Mouse (Mus musculus): ENCODE results near the gene Armh3. TPM values are rescaled to one million over a fixed set of nuclear protein-coding genes. Genes with fewer than 3 reads are reported as not detected.
A peak's percentile ranks its signal among the peaks of the same experiment; 100 is the strongest.

Armh3 gene
- polyA plus RNA-seq, 1 experiment from 2014 or later = 23.9 TPM

DNA sequence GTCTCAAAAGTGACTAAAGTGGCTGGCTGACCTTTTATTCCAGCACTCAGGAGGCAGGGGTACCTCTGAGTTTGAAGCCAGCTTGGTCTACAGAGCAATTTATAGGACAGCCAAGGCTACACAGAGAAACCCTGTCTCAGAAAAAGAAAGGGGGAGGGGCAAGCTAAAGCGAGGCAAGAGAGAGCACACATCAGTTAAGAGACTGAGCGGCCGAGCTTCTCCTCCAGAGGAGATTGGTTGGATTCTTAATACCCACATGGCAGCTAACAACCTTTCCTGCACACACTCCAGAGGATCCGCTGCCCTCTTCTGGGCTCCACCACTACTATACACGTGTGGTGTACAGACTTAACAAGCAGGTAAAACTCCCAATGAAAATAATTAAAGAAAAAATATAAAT is 85.3 kb downstream of the Armh3 start:
- no peak for ATAC-seq (ENCODE audit: low FRiP score)
- 48% methylated on average over 5 of the region's 5 CpGs for WGBS
- H3K27me3 ChIP-seq = no peaks in the 10 kb centered on the region

DNA sequence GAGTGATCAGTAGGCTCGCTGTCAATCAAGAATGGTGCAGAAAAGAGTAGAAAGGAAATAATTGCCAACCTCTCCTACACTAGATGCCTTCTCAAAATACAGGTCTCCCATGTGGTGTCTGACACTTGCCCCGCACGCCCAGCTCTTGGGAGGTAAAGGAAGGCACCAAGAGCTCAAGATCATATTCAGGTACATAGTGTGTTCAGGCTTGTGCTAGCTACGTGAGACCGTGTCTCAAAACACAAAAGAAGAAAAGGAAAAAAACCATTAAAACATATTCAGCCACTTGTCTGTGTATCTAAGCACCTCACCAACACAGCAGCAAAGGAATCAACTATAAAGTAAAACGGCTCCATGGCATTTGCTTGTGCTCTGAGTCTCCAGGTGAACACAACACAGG is 85.9 kb downstream of the Armh3 start:
- H3K27ac ChIP-seq = no peak overlapping the region
- no peaks in the 10 kb centered on the region for H3K27me3 ChIP-seq
- H3K4me2 ChIP-seq = no peak overlapping the region
- no peak for ATAC-seq (ENCODE audit: low FRiP score)
- no peak overlapping the region for H3K9ac ChIP-seq
- H3K4me3 ChIP-seq = no peak overlapping the region
- peaks cover 8% of the 10 kb centered on the region for H3K36me3 ChIP-seq
- no peaks in the 10 kb centered on the region for H3K4me1 ChIP-seq (replicated peaks)
- no peaks in the 10 kb centered on the region for H3K9me3 ChIP-seq
- 91% methylated on average over 6 of the region's 6 CpGs for WGBS

More for the DNA sequence above, 85.3 kb downstream of the Armh3 start:
- no peak overlapping the region for H3K27ac ChIP-seq
- H3K4me3 ChIP-seq = no peak overlapping the region
- peaks cover 2% of the 10 kb centered on the region; the same call in 1 of the 2 replicates for H3K4me1 ChIP-seq (replicated peaks)
- H3K4me2 ChIP-seq = no peak overlapping the region
- H3K36me3 ChIP-seq = peaks cover 4% of the 10 kb centered on the region
- no peaks in the 10 kb centered on the region for H3K9me3 ChIP-seq
- H3K9ac ChIP-seq = no peak overlapping the region

- no peak overlapping the region for H3K9ac ChIP-seq
- no peak overlapping the region for H3K27ac ChIP-seq
- no peak for ATAC-seq (ENCODE audit: low FRiP score)
- H3K36me3 ChIP-seq = peaks cover 17% of the 10 kb centered on the region
- H3K9me3 ChIP-seq = no peaks in the 10 kb centered on the region
- H3K27me3 ChIP-seq = no peaks in the 10 kb centered on the region
- no peak overlapping the region for H3K4me3 ChIP-seq
- WGBS = 91% methylated on average over 10 of the region's 10 CpGs
- no peak overlapping the region for H3K4me2 ChIP-seq
- no peaks in the 10 kb centered on the region for H3K4me1 ChIP-seq (replicated peaks)
Measured at GRCm38 (mm10) chr19:45911236-45912025, 86.9 kb downstream of the Armh3 start.

- Histone ChIP-seq H3K9me3 (no peaks in the 10 kb centered on the region), H3K27ac (no peak overlapping the region), H3K36me3 (peaks cover 25% of the 10 kb centered on the region), H3K4me1 (replicated peaks) (no peaks in the 10 kb centered on the region), H3K4me3 (no peak overlapping the region), H3K9ac (no peak overlapping the region), H3K27me3 (no peaks in the 10 kb centered on the region), H3K4me2 (no peak overlapping the region)
- ATAC-seq (ENCODE audit: low FRiP score) = no peak
- 91% methylated on average over 3 of the region's 3 CpGs for WGBS
Measured at GRCm38 (mm10) chr19:45908246-45908645, 90.0 kb downstream of the Armh3 start.

DNA sequence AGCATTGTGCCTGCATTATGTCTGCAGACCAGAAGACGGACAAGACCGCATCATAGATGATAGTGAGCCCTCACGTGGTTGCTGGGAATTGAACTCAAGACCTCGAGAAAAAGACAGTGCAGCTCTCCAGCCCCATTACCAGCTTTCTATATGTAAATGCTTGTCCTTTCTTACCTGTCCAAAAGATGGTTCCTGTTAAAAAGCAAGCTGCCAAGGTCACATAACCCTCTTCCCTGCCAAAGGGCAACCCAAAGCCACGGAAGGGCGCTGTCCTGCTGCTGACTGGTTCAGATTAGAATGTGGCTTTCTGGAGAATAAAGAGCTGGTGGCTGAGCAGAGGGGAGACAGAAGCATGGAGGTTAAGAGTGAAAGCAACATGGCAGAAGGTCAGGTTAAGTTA is 90.9 kb downstream of the Armh3 start:
- Histone ChIP-seq H3K27me3 (no peaks in the 10 kb centered on the region), H3K9me3 (no peaks in the 10 kb centered on the region), H3K9ac (no peak overlapping the region), H3K4me1 (replicated peaks) (no peaks in the 10 kb centered on the region), H3K36me3 (peaks cover 25% of the 10 kb centered on the region), H3K4me3 (no peak overlapping the region), H3K27ac (no peak overlapping the region), H3K4me2 (no peak overlapping the region)
- WGBS = 89% methylated on average over 6 of the region's 6 CpGs
- ATAC-seq (ENCODE audit: low FRiP score) = no peak

- Histone ChIP-seq H3K4me3 (no peak overlapping the region), H3K36me3 (peaks cover 28% of the 10 kb centered on the region), H3K27ac (no peak overlapping the region), H3K4me1 (replicated peaks) (peaks cover 8% of the 10 kb centered on the region; the same call in 1 of the 2 replicates), H3K4me2 (no peak overlapping the region), H3K9ac (no peak overlapping the region), H3K9me3 (no peaks in the 10 kb centered on the region), H3K27me3 (no peaks in the 10 kb centered on the region)
- ATAC-seq (ENCODE audit: low FRiP score) = no peak
- WGBS = 73% methylated on average over 3 of the region's 3 CpGs
Measured at GRCm38 (mm10) chr19:45903861-45904260, 94.4 kb downstream of the Armh3 start.

DNA sequence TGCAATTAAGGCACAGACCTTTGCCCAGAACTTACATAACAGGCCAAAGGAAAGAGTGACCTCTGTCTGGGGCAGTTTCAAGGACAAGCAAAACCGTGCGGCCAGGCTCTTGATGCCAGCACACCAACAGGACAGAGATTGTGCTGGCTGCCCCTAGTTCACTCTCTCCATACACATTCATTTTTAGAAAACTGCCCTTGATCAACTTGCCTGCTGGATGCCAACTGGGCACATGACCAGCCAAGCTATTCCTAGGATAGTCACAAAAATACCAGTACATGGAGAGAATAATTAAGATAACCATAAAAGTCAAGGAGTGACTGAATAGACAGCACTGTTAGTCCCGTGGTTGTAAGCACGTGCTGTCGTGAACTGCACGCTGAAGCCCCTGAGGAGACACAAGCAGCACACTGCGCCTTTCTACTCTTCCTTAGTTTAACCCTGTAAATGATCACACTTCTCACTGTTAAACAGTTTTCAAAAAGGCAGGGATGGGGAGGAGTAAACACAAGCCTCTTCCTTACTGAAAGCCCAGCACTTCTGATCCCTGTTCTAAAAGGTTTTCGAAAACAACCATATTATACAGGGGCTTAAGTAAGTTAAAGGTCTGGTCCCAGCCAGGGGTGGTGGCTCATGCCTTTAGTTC is 95.8 kb downstream of the Armh3 start:
- Histone ChIP-seq H3K4me3 (no peak overlapping the region), H3K36me3 (peaks cover 21% of the 10 kb centered on the region), H3K9ac (no peak overlapping the region), H3K4me1 (replicated peaks) (peaks cover 8% of the 10 kb centered on the region; the same call in 1 of the 2 replicates), H3K9me3 (no peaks in the 10 kb centered on the region), H3K27me3 (no peaks in the 10 kb centered on the region), H3K27ac (no peak overlapping the region), H3K4me2 (no peak overlapping the region)
- 86% methylated on average over 8 of the region's 8 CpGs for WGBS
- ATAC-seq (ENCODE audit: low FRiP score) = no peak

DNA sequence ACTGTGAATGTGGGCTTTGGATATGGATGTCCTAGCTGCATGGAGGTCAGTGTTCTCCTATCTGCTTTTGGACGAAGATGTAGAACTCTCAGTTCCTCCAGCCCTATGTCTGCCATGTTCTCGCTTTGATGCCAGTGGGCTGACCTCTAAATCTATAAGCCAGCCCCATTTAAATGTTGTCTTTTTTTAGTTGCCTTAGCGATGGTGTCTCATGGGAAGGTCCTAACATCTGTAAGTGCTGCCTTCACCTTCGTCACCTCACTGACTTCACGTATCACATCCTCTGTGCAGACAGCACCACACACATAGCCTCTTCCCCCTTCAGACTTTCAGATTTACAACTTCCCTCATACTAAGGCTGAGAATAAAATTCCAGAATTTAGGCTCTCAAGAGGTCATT is 97.5 kb downstream of the Armh3 start:
- Histone ChIP-seq H3K36me3 (peaks cover 8% of the 10 kb centered on the region), H3K27me3 (no peaks in the 10 kb centered on the region), H3K4me2 (no peak overlapping the region), H3K9ac (no peak overlapping the region), H3K4me3 (no peak overlapping the region), H3K4me1 (replicated peaks) (peaks cover 8% of the 10 kb centered on the region; the same call in 1 of the 2 replicates), H3K9me3 (no peaks in the 10 kb centered on the region), H3K27ac (no peak overlapping the region)
- WGBS = 94% methylated on average over 5 of the region's 5 CpGs
- ATAC-seq (ENCODE audit: low FRiP score) = no peak

DNA sequence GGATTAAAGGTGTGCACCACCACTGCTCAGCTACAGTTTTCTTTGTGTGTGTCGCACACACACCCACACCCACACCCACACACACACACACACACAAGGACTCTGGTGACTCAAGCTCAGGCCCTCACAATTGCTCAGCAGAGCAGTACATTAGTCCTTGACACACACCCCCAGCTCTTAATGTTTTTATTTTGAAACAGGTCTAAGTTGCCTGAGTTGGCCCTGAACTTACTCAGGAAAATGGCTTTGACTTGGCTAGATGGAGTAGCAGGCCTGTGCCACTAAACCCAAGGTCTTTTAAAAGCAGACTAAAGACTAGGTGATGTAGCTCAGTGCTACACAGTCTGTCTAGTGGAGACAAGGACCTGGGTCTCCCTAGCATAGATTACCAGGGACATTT is 102.6 kb downstream of the Armh3 start:
- Histone ChIP-seq H3K9me3 (no peaks in the 10 kb centered on the region), H3K4me1 (replicated peaks) (peaks cover 8% of the 10 kb centered on the region; the same call in 1 of the 2 replicates), H3K4me2 (no peak overlapping the region), H3K27me3 (no peaks in the 10 kb centered on the region), H3K36me3 (peaks cover 16% of the 10 kb centered on the region), H3K4me3 (no peak overlapping the region), H3K27ac (no peak overlapping the region), H3K9ac (no peak overlapping the region)
- 97% methylated on average over 1 of the region's 1 CpGs for WGBS
- no peak for ATAC-seq (ENCODE audit: low FRiP score)

GRCm38 (mm10) chr19:45882056-45882455 is 116.2 kb downstream of the Armh3 start:
- Histone ChIP-seq H3K4me1 (replicated peaks) (no peaks in the 10 kb centered on the region), H3K4me3 (no peak overlapping the region), H3K27me3 (no peaks in the 10 kb centered on the region), H3K4me2 (no peak overlapping the region), H3K9ac (no peak overlapping the region), H3K27ac (no peak overlapping the region), H3K36me3 (peaks cover 28% of the 10 kb centered on the region), H3K9me3 (no peaks in the 10 kb centered on the region)
- ATAC-seq (ENCODE audit: low FRiP score) = no peak
- WGBS = 22% methylated on average over 3 of the region's 3 CpGs

DNA sequence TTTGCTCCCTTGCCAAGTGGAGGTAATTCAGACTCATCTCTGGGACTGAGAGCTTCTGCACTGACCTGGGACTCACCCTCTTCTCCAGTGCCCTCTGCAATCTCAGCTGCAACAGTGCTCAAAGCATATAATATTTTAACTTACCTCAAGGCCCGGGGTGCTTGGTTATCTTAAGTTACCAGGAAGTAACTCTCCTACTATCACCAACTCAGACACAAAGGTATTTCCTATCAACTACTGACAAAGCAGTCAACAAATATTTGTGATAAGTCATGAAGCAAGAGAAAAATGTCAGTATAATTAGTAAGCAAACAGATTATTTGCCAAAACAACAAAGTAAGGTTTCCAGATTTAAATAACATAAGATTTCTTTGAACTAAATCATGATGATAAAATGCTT is 125.0 kb downstream of the Armh3 start:
- Histone ChIP-seq H3K4me3 (no peak overlapping the region), H3K4me1 (replicated peaks) (peaks cover 16% of the 10 kb centered on the region), H3K36me3 (peaks cover 5% of the 10 kb centered on the region; the same call in 1 of the 2 replicates), H3K27me3 (no peaks in the 10 kb centered on the region), H3K9me3 (no peaks in the 10 kb centered on the region), H3K27ac (no peak overlapping the region), H3K4me2 (no peak overlapping the region), H3K9ac (no peak overlapping the region)
- no peak for ATAC-seq (ENCODE audit: low FRiP score)
- 89% methylated on average over 1 of the region's 1 CpGs for WGBS

GRCm38 (mm10) chr19:45855284-45855920 is 142.9 kb downstream of the Armh3 start:
- Histone ChIP-seq H3K4me2 (no peak overlapping the region), H3K9ac (peak overlapping the region; percentile 2; the same call in 1 of the 2 replicates), H3K4me3 (no peak overlapping the region), H3K27me3 (no peaks in the 10 kb centered on the region), H3K36me3 (no peaks in the 10 kb centered on the region; the same call in 1 of the 2 replicates), H3K9me3 (no peaks in the 10 kb centered on the region), H3K27ac (peak overlapping the region; percentile 53; the same call in 1 of the 2 replicates), H3K4me1 (replicated peaks) (peaks cover 20% of the 10 kb centered on the region)
- no peak for ATAC-seq (ENCODE audit: low FRiP score)
- whole genome bisulfite sequencing = 72% methylated on average over 8 of the region's 8 CpGs

All from hindbrain, embryonic 13.5 days (tissue).